In genomic region chr3:145654944-145655343, GRCm38 (mm10) we compare ENCODE assay signal across 14 mouse cellular contexts.
"Had no signal": no experiment of that assay in that cellular context is flagged by ENCODE, and none has a peak within 500 bp of the region (broad histone marks: within the 10 kb centered on the region; RNA-seq: fewer than 3 reads in every experiment).

No protein-coding gene starts in this region.

- ATAC-seq: liver, embryonic 12.5 days; midbrain, embryonic 16.5 days had no signal

- H3K9me3 ChIP-seq: limb, embryonic 13.5 days; liver, embryonic 12.5 days; midbrain, embryonic 10.5 days had no signal

- H3K36me3 ChIP-seq: limb, embryonic 13.5 days; liver, embryonic 12.5 days; midbrain, embryonic 10.5 days had no signal

- H3K4me3 ChIP-seq: layer of hippocampus, adult 2 months; limb, embryonic 13.5 days; liver, embryonic 12.5 days; midbrain, embryonic 10.5 days had no signal

- H3K9ac ChIP-seq: limb, embryonic 13.5 days; liver, embryonic 12.5 days; lung, embryonic 14.5 days had no signal

- H3K27ac ChIP-seq: kidney, postnatal 0 days; layer of hippocampus, adult 2 months; limb, embryonic 13.5 days; liver, embryonic 12.5 days; midbrain, embryonic 10.5 days had no signal

- DNase-seq: kidney, adult 8-10 months; kidney, postnatal 4 days; left cerebral cortex, postnatal 4 days; lung, embryonic 14.5 days; lung, postnatal 10 days; lung, postnatal 4 days; right cerebral cortex, postnatal 14 days; thymus, postnatal 4 days had no signal

- H3K27me3 ChIP-seq: limb, embryonic 13.5 days had no signal

- H3K4me2 ChIP-seq: limb, embryonic 13.5 days; liver, embryonic 12.5 days; lung, embryonic 14.5 days had no signal
